Mouse (Mus musculus) heart, embryonic 12.5 days (tissue): ENCODE data around the gene Hdlbp. TPM values are rescaled to one million over a fixed set of nuclear protein-coding genes. Genes with fewer than 3 reads are reported as not detected.

ENCODE experiments used
- ATAC-seq: fragments of 200-750 bp; cut with Nextera tagmentation; 2 replicates; pipeline ENCODE4 v1.8.0; 2017; ENCODE audit warnings: moderate TSS enrichment, moderate library complexity; ENCODE audit not compliant: insufficient number of reproducible peaks, low FRiP score
- H3K27ac ChIP-seq: fragments of 300-500 bp; sonication (generic); 2 replicates; pipeline ENCODE4 v1.5.1; 2016; ENCODE audit warnings: mild to moderate bottlenecking, moderate library complexity; ENCODE audit not compliant: poor library complexity, severe bottlenecking
- H3K27me3 ChIP-seq: fragments of 300-500 bp; sonication (generic); replicated peaks from 2 replicates; pipeline ENCODE4 v1.6.1; 2016; ENCODE audit warnings: mild to moderate bottlenecking, moderate library complexity
- H3K36me3 ChIP-seq: fragments of 300-500 bp; sonication (generic); 2 replicates; pipeline ENCODE4 v1.6.1; 2016; ENCODE audit warnings: mild to moderate bottlenecking, moderate library complexity
- H3K4me1 ChIP-seq: fragments of 300-500 bp; sonication (generic); replicated peaks from 2 replicates; pipeline ENCODE4 v1.6.1; 2016; ENCODE audit warnings: mild to moderate bottlenecking
- H3K4me2 ChIP-seq: fragments of 300-500 bp; sonication (generic); 2 replicates; pipeline ENCODE4 v1.6.1; 2016; ENCODE audit warnings: mild to moderate bottlenecking, moderate library complexity
- H3K4me3 ChIP-seq: fragments of 300-500 bp; sonication (generic); 2 replicates; pipeline ENCODE4 v1.5.1; 2016; ENCODE audit warnings: mild to moderate bottlenecking
- H3K9ac ChIP-seq: fragments of 300-500 bp; sonication (generic); 2 replicates; pipeline ENCODE4 v1.6.1; 2016; ENCODE audit warnings: mild to moderate bottlenecking, moderate library complexity
- H3K9me3 ChIP-seq: fragments of 300-500 bp; sonication (generic); replicated peaks from 2 replicates; pipeline ENCODE4 v1.6.1; 2016; ENCODE audit warnings: mild to moderate bottlenecking, moderate library complexity
- WGBS: fragments of 180-500 bp; shearing (Covaris S2); methylation state at CpG from one replicate; pipeline ENCODE4 v1.1.7; 2016; 5-methylcytosine and 5-hydroxymethylcytosine counted together
- polyA plus RNA-seq: library from polyadenylated mRNA; unstranded; fragments of >200 nt; fragmentation: Nextera tagmentation; extraction: Ambion mirVana; gene quantifications from 2 replicates; pipeline ENCODE4 v1.2.1, GENCODE M21; 2016

Gene Hdlbp
- polyA plus RNA-seq, 1 experiment from 2014 or later = 168 TPM

DNA sequence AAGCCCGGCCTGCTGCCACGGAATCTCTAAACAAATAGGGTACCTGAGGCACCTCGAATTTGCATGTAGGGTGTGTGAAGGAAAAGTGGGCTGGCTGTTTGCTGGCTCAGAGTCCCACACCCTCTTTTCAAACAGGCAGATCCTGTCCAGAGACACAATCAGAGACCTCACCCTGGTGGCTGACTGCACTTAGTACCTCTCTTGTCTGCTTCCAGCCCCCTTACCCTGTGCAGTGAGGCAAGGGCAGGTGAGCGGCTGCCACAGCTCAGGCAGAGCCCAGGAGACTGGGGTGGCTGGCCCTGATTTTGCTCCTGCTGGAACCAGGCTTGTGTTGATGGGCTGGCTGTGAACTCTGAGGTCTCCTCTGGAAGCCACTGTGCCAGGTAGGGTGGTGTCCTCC lies 105.0 kb downstream of the Hdlbp start, which contains the start of gene Ano7:
Ano7 (plus strand) TSS at position 266 of the 400 bp plus-strand sequence.
- H3K4me2 ChIP-seq = no peak within 1 kb of the TSS
- no peak for ATAC-seq
- no peaks in the 10 kb centered on the region for H3K4me1 ChIP-seq
- H3K9ac ChIP-seq = no peak within 1 kb of the TSS
- H3K36me3 ChIP-seq = no peaks in the 10 kb centered on the region
- H3K4me3 ChIP-seq = no peak within 1 kb of the TSS
- no peaks in the 10 kb centered on the region for H3K9me3 ChIP-seq
- no peaks in the 10 kb centered on the region; the same call in 1 of the 2 replicates for H3K27me3 ChIP-seq
- H3K27ac ChIP-seq = no peak within 1 kb of the TSS
- WGBS = 72% methylated on average over 4 of the region's 4 CpGs

DNA sequence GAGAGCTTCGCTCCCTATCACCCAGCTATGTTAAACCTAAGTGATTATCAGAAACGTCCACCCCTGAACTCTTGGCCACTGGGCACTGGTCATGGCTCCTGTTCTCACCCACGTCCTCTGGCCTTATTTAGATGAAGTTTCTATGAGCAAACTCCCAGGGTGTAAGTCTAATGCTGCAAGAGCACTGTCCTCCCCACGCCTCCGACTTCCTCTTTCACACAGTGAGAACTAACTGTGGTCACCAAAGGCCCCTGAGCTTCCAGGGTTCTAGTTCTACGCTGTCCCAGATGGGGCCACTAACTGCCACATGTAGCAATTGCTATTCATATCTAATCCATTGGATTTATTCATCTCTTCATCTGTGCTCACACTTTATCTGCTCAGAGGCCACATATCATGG lies 113.0 kb downstream of the Hdlbp start:
- ATAC-seq = no peak
- Histone ChIP-seq H3K4me3 (no peak overlapping the region), H3K4me2 (no peak overlapping the region), H3K9ac (no peak overlapping the region), H3K9me3 (no peaks in the 10 kb centered on the region), H3K36me3 (peaks cover 60% of the 10 kb centered on the region), H3K4me1 (no peaks in the 10 kb centered on the region), H3K27me3 (no peaks in the 10 kb centered on the region), H3K27ac (no peak overlapping the region)
- 89% methylated on average over 6 of the region's 6 CpGs for WGBS

DNA sequence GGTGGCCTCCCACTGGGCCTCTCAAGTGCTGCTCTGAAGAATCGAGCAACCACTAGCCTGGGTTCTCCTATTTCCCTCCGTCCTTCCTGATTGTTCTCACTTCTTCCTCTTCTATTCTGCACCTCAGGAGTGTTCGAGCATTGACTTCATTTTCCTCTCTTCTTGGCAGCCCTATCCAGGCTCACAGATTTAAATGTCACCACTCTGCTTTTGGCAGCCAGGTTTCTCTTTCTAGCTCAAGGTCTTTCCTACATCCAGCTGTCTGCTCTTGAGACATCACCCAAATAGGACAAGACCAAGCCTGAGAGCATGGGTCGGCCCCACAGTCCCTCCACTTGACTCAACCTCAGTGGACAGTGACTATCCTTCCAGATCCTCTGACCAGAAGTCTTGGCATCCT lies 116.0 kb downstream of the Hdlbp start:
- H3K4me1 ChIP-seq = no peaks in the 10 kb centered on the region
- ATAC-seq = no peak
- no peaks in the 10 kb centered on the region for H3K27me3 ChIP-seq
- no peak overlapping the region for H3K4me3 ChIP-seq
- peaks cover 83% of the 10 kb centered on the region for H3K36me3 ChIP-seq
- H3K9me3 ChIP-seq = no peaks in the 10 kb centered on the region
- no peak overlapping the region for H3K27ac ChIP-seq
- no peak overlapping the region for H3K4me2 ChIP-seq
- WGBS = 83% methylated on average over 4 of the region's 4 CpGs
- H3K9ac ChIP-seq = no peak overlapping the region

Other genes with a start within 250 kb of the Hdlbp start
- gene Sned1, start 243.0 kb downstream of the Hdlbp start, polyA plus RNA-seq = 7.2 and 8.1 TPM in 2 replicates
- gene Mterf4, start 172.9 kb downstream of the Hdlbp start, polyA plus RNA-seq = 20.2 and 20.7 TPM in 2 replicates
- gene Ppp1r7, start 136.0 kb downstream of the Hdlbp start, polyA plus RNA-seq = 59.6 and 65.9 TPM in 2 replicates
- 9.8 and 10.8 TPM in 2 replicates for gene Pask, start 135.3 kb downstream of the Hdlbp start, polyA plus RNA-seq
- 0.27 and 1.2 TPM in 2 replicates for gene Ano7, start 104.9 kb downstream of the Hdlbp start, polyA plus RNA-seq
- gene Farp2, start 33.3 kb upstream of the Hdlbp start, polyA plus RNA-seq = 4.2 and 5.4 TPM in 2 replicates
- 133 and 143 TPM in 2 replicates for gene Stk25, start 179.8 kb upstream of the Hdlbp start, polyA plus RNA-seq
- 48.1 and 50.0 TPM in 2 replicates for gene Bok, start 206.8 kb upstream of the Hdlbp start, polyA plus RNA-seq